Mouse (Mus musculus) midbrain, postnatal 0 days (tissue): ENCODE measurements at regions not wholly inside any gene's neighbourhood (a gene's known extent, or its start where the extent isn't known, plus 50 kb on each side); places are given as distances from the start of the nearest gene placed in this dataset.
"Not testable (repeated sequence)": the region's sequence is repeated elsewhere in the genome, so short reads cannot be mapped to it uniquely, and the experiment has no call there.

ENCODE experiments used
- ATAC-seq: fragments of 200-750 bp; cut with Nextera tagmentation; 2 replicates; pipeline ENCODE4 v1.8.0; 2017; ENCODE audit warnings: moderate number of reproducible peaks, mild to moderate bottlenecking, moderate TSS enrichment, moderate library complexity; ENCODE audit not compliant: low FRiP score
- DNase-seq: peaks from one replicate; pipeline ENCODE4 v3.0.0-alpha.2; 2015; ENCODE audit warnings: low spot score
- H3K27ac ChIP-seq: fragments of 300-500 bp; sonication (generic); 2 replicates; pipeline ENCODE4 v1.5.1; 2014; ENCODE audit warnings: low read depth, mild to moderate bottlenecking, low read length, mixed read lengths
- H3K27me3 ChIP-seq: fragments of 300-500 bp; sonication (generic); 2 replicates; pipeline ENCODE4 v1.6.1; 2014; ENCODE audit warnings: low read length, control low read depth, mixed read lengths; ENCODE audit not compliant: insufficient read depth
- H3K36me3 ChIP-seq: fragments of 300-500 bp; sonication (generic); 2 replicates; pipeline ENCODE4 v1.6.1; 2014; ENCODE audit warnings: low read length, control low read depth, mixed read lengths; ENCODE audit not compliant: insufficient read depth
- H3K4me1 ChIP-seq: fragments of 300-500 bp; sonication (generic); 2 replicates; pipeline ENCODE4 v1.6.1; 2014; ENCODE audit warnings: mild to moderate bottlenecking, control low read depth, antibody characterized with exemption, low read length, mixed read lengths; ENCODE audit not compliant: insufficient read depth
- H3K4me2 ChIP-seq: fragments of 300-500 bp; sonication (generic); 2 replicates; pipeline ENCODE4 v1.6.1; 2014; ENCODE audit warnings: low read depth, mild to moderate bottlenecking, low read length, mixed read lengths; ENCODE audit not compliant: poor library complexity, severe bottlenecking
- H3K4me3 ChIP-seq: fragments of 300-500 bp; sonication (generic); 2 replicates; pipeline ENCODE4 v1.5.1; 2014; ENCODE audit warnings: low read depth, mild to moderate bottlenecking, low read length, moderate library complexity
- H3K9ac ChIP-seq: fragments of 300-500 bp; sonication (generic); replicated peaks from 2 replicates; pipeline ENCODE4 v1.6.1; 2014; ENCODE audit warnings: mild to moderate bottlenecking, low read length, moderate library complexity, mixed read lengths; ENCODE audit not compliant: poor library complexity, severe bottlenecking
- H3K9me3 ChIP-seq: fragments of 300-500 bp; sonication (generic); 2 replicates; pipeline ENCODE4 v1.6.1; 2016; ENCODE audit warnings: low read length, control low read depth
- CTCF ChIP-seq: IDR thresholded peaks from 2 replicates; pipeline ENCODE4 v1.5.1; 2016; ENCODE audit warnings: antibody characterized with exemption, mild to moderate bottlenecking
- WGBS: fragments of 180-500 bp; shearing (Covaris S2); extraction: QIAGEN DNeasy Blood & Tissue Kit; methylation state at CpG from one replicate; pipeline ENCODE4 v1.1.7; 2014; 5-methylcytosine and 5-hydroxymethylcytosine counted together

DNA sequence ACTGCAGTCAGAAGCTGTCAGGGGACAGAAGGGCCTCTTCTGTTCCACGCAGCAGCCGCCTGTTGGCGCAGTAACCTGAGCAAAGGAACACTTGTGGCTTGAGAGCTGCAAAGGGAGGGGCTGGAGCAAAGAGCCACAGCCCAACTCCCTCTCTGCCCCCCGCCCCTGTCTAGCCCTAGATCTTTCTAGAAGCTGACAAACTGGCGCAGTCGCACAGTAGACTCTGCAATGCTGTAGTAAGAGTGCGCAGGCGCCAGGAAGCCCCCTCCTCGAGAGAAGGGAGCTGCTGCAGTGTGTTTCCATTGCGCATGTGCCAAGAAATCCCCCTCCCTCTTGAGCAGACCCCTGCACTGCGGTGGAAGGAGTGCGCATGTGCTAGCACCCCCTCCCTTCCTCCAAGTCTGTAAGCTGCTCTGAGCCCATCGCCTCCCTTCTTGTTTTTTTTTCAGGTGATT is 115.2 kb upstream of the Ndn start:
- H3K9me3 ChIP-seq: no peaks in the 10 kb centered on the region; the same call in 1 of the 2 replicates
- H3K9ac ChIP-seq: no peak overlapping the region
- DNase-seq (peak; percentile 96), ATAC-seq (peak; percentile 96)
- H3K4me1 ChIP-seq: no peaks in the 10 kb centered on the region
- H3K27me3 ChIP-seq: no peaks in the 10 kb centered on the region
- WGBS: 20% methylated on average over 13 of the region's 13 CpGs
- peak; percentile 63 for TF ChIP-seq CTCF
- peak overlapping the region; percentile 9 for H3K4me2 ChIP-seq
- H3K27ac ChIP-seq: no peak overlapping the region
- no peaks in the 10 kb centered on the region for H3K36me3 ChIP-seq
- no peak overlapping the region for H3K4me3 ChIP-seq

DNA sequence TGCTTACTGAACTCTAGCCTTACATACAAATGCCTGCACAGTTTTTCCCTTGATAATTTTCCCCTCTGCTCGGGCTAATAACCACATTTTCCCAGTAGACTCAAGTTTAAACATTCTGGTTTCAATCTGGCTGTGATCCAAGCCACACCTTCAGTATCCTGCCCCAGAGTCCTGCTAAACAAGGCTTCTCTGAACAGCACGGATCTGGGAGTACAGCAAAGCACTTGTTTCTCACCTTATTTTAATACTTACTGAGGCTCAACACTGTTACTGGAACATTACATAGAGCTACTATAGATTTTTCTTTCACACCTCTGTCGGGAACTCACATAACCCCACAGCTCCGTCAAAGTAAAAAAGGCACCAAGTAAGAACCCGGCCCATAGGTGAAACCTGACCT is 114.3 kb upstream of the Ndn start:
- Histone ChIP-seq H3K9ac (no peak overlapping the region), H3K4me1 (no peaks in the 10 kb centered on the region), H3K4me2 (no peak overlapping the region), H3K9me3 (no peaks in the 10 kb centered on the region; the same call in 1 of the 2 replicates), H3K27me3 (no peaks in the 10 kb centered on the region), H3K4me3 (no peak overlapping the region), H3K36me3 (no peaks in the 10 kb centered on the region), H3K27ac (peak overlapping the region; percentile 60)
- no peak for ATAC-seq
- 55% methylated on average over 5 of the region's 5 CpGs for whole genome bisulfite sequencing
- TF ChIP-seq CTCF: no peak
- no peak for DNase-seq

DNA sequence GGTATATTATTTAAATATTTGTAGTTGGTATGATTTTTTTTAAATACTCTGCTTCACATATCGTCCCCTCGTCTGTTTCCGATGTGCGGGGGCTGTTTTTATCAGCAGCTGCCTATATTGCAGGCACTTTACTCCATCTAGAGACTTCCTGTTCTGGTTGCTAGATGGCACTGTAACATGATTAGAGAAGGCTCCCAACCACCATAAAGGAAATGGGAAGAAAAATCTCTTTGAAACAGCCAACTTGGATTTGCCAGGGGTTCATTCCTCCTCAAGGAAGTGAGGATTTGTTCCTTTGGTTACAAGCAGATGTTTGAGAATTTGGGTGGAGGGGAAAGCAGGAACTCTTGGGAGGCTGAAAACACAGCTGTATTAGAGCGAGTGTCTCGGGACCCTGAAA is 112.3 kb upstream of the Ndn start:
- H3K27me3 ChIP-seq: no peaks in the 10 kb centered on the region

GRCm38 (mm10) chr7:62235766-62236165 is 110.6 kb upstream of the Ndn start:
- Histone ChIP-seq H3K4me2 (no peak overlapping the region), H3K27ac (no peak overlapping the region), H3K9me3 (no peaks in the 10 kb centered on the region; the same call in 1 of the 2 replicates), H3K9ac (no peak overlapping the region), H3K36me3 (no peaks in the 10 kb centered on the region), H3K4me1 (no peaks in the 10 kb centered on the region), H3K4me3 (no peak overlapping the region), H3K27me3 (no peaks in the 10 kb centered on the region)
- peak; percentile 21 for DNase-seq
- no peak for ATAC-seq
- TF ChIP-seq CTCF: no peak
- WGBS: 71% methylated on average over 1 of the region's 1 CpGs

More for the DNA sequence above, 112.3 kb upstream of the Ndn start:
- H3K27ac ChIP-seq: no peak overlapping the region
- 59% methylated on average over 6 of the region's 6 CpGs for WGBS
- TF ChIP-seq CTCF: peak; percentile 67
- H3K4me3 ChIP-seq: no peak overlapping the region
- ATAC-seq (no peak), DNase-seq (peak; percentile 55)
- H3K36me3 ChIP-seq: no peaks in the 10 kb centered on the region
- no peak overlapping the region for H3K9ac ChIP-seq
- H3K4me1 ChIP-seq: no peaks in the 10 kb centered on the region
- H3K4me2 ChIP-seq: no peak overlapping the region
- no peaks in the 10 kb centered on the region; the same call in 1 of the 2 replicates for H3K9me3 ChIP-seq

DNA sequence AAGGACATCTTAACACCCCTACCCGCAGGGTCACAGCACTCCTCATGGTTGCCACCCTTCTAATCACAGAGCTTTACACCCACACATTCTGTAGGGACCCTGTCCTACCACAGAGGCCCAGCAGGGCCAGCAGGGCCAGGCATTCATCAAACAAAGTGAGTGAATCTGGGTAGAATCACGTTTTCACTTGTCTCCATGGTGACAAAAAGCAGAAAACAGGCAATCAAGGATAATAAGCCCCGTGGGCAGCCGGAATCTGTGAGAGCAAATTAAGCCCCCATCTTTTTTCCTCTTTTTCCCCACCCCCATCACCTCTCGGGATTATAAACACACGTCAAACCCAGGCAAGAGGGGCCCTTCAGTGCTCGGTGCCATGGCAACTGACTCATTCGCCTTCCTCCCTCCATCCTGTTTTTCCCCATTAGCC is 84.7 kb upstream of the Ndn start:
- ATAC-seq (peak; percentile 79), DNase-seq (peak; percentile 75)
- H3K27me3 ChIP-seq: no peaks in the 10 kb centered on the region
- no peak overlapping the region for H3K9ac ChIP-seq
- peak overlapping the region; percentile 68 for H3K27ac ChIP-seq
- 29% methylated on average over 8 of the region's 8 CpGs for WGBS
- TF ChIP-seq CTCF: peak; percentile 32
- H3K4me1 ChIP-seq: no peaks in the 10 kb centered on the region
- no peak overlapping the region for H3K4me2 ChIP-seq
- H3K9me3 ChIP-seq: 0 out of 2 replicates have a peak, but pooled peaks cover 4% of the 10 kb centered on the region
- H3K36me3 ChIP-seq: no peaks in the 10 kb centered on the region
- H3K4me3 ChIP-seq: no peak overlapping the region

GRCm38 (mm10) chr7:62262174-62262573 is 84.2 kb upstream of the Ndn start:
- H3K27ac ChIP-seq: peak overlapping the region; percentile 38
- H3K27me3 ChIP-seq, ATAC-seq, H3K9ac ChIP-seq, H3K4me1 ChIP-seq, H3K4me3 ChIP-seq, H3K36me3 ChIP-seq, DNase-seq, H3K9me3 ChIP-seq, H3K4me2 ChIP-seq: not testable (repeated sequence)
- WGBS: 59% methylated on average over 2 of the region's 2 CpGs
